Mouse (Mus musculus): ENCODE data around the gene Myh8.

- TF ChIP-seq POLR2A (IDR thresholded peaks at IDR 0.05; ENCODE audit: extremely low read depth, insufficient read depth, low read length) (no peak), CTCF (IDR thresholded peaks at IDR 0.05; ENCODE audit: extremely low read depth, insufficient read depth, low read length) (no peak)
These were observed 37.0 kb downstream of the Myh8 start for GRCm38 (mm10) chr11:67313733-67314452.

All from cortical plate, adult 2 months (tissue).